Mouse (Mus musculus) adrenal gland (tissue): Measurements from ENCODE around the gene Pde1a.

Source experiments
- intact Hi-C: fragments of 180-260 bp; cut with DNase I; formaldehyde crosslinking; loops from one replicate; pipeline ENCODE4 v1.15.1; 2025

The Pde1a gene

GRCm38 (mm10) chr2:79825853-79826252 lies 303.4 kb downstream of the Pde1a start:
- intact Hi-C loops = no loop called here

GRCm38 (mm10) chr2:79819543-79819942 lies 309.7 kb downstream of the Pde1a start:
- intact Hi-C loops = no loop called here

- intact Hi-C loops = no loop called here
Observed at GRCm38 (mm10) chr2:79815708-79816484, 313.4 kb downstream of the Pde1a start.

GRCm38 (mm10) chr2:79798627-79799026 lies 330.6 kb downstream of the Pde1a start:
- intact Hi-C loops = no loop called here

GRCm38 (mm10) chr2:79797444-79797843 lies 331.8 kb downstream of the Pde1a start:
- intact Hi-C loops = no loop called here

GRCm38 (mm10) chr2:79793186-79793585 lies 336.1 kb downstream of the Pde1a start:
- intact Hi-C loops = no loop called here

GRCm38 (mm10) chr2:79786467-79786866 lies 342.8 kb downstream of the Pde1a start:
- intact Hi-C loops = no loop called here

GRCm38 (mm10) chr2:79785541-79786134 lies 343.6 kb downstream of the Pde1a start:
- intact Hi-C loops = no loop called here
